Mouse (Mus musculus) thymus, adult 2 months (tissue): ENCODE measurements at regions not wholly inside any gene's neighbourhood (a gene's known extent, or its start where the extent isn't known, plus 50 kb on each side); places are given as distances from the start of the nearest gene placed in this dataset.

Experiments used
- CTCF ChIP-seq: fragments of 200-500 bp; IDR thresholded peaks from 2 replicates; pipeline ENCODE4 v1.5.1; 2012; ENCODE audit warnings: mild to moderate bottlenecking, control low read depth, low read length, moderate library complexity, borderline replicate concordance; ENCODE audit not compliant: control insufficient read depth, poor library complexity, insufficient read depth; ENCODE audit errors: extremely low read depth
- POLR2A ChIP-seq: fragments of 200-500 bp; IDR thresholded peaks from 2 replicates; pipeline ENCODE4 v1.6.1; 2012; ENCODE audit warnings: mild to moderate bottlenecking, low read length, control low read depth, moderate library complexity; ENCODE audit not compliant: control insufficient read depth, poor library complexity, insufficient read depth; ENCODE audit errors: extremely low read depth

DNA sequence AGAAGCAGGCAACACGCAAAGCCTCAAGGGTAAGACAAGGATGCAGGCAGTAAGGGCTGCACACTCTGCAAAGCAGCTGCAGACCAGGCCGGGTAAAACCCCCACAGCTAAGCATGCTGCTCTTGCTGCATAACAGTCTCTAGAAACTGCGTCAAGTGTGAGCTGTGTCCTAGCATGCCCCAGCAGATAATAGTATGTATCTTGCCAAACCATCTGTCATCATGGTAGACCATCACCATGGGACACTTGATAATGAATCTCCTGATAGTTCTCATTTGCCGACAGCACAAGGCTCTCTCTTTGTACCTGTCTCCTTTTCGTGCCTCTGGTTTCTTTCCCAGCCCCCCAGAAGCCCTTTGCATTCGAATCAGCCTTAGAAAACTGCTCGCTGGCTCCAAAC lies 52.5 kb upstream of the Ddx18 start:
- TF ChIP-seq CTCF (no peak), POLR2A (no peak)
